Mouse (Mus musculus): Measurements from ENCODE around the gene Erbb3.

DNA sequence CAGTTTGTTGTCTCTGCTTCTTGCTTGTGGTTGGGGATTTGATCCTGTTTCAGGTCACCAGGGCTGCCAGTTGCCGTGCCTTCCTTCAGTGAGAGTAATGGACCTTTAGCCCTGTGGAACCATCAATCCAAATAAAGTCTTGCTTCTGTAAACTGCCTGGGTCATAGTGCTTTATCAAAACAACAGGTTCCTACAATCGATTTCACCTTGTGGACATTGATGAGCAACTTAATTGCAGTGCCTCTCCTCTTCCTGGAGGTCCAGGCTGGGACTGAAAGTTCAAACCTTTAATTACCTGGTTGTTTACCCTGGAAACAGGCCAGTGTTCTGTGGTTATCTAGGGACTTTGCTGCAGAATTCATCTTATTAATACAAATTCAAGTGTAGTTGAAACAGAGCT lies 9.0 kb upstream of the Erbb3 start:
- no peak for TF ChIP-seq POLR2A (IDR thresholded peaks at IDR 0.05; ENCODE audit: borderline replicate concordance, low read depth, low read length)
- TF ChIP-seq CTCF (IDR thresholded peaks at IDR 0.05; ENCODE audit: low read depth, low read length) = no peak

Data from bone marrow macrophage, adult 2 months (primary cell).